Mouse (Mus musculus) bone marrow, adult 2 months (tissue): ENCODE measurements around the gene Stat4.

Experiments used
- CTCF ChIP-seq: fragments of 200-500 bp; IDR thresholded peaks from 2 replicates; pipeline ENCODE4 v1.5.1; 2011; ENCODE audit warnings: low read length, control low read depth; ENCODE audit not compliant: control insufficient read depth, insufficient read depth
- POLR2A ChIP-seq: fragments of 200-500 bp; IDR thresholded peaks from 2 replicates; pipeline ENCODE4 v1.6.1; 2011; ENCODE audit warnings: low read depth, mild to moderate bottlenecking, control low read depth, low read length, borderline replicate concordance; ENCODE audit not compliant: control insufficient read depth

DNA sequence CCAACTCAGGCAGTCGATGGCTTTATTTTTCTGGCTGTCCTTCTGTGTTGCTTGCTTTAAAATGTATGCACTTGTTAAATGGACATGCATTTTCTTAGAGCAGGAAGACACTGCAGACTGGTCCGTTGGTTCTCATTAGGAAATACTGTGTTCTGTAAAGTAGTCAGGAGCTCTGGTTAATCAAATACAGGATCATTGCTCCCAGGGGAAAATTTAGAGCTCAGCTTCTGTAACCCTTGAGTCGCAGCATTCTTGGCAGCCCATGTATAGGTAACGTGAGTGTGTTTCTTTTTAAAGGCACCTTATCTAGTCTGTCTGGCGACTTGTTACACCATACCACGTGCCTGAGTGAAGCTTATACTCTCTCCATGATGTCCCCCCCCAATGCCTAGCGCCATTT lies 161.2 kb downstream of the Stat4 start:
- no peak for TF ChIP-seq POLR2A
- TF ChIP-seq CTCF = no peak
